Mouse (Mus musculus) urinary bladder, postnatal 4 days (tissue): ENCODE data around the gene Ifi27l2b.

Experiments
- DNase-seq, 2 experiments: peaks; one replicate each; pipeline ENCODE4 v3.0.0; 2021 to 2022; ENCODE audit warnings: low spot score in 2 of 2

The Ifi27l2b gene

GRCm38 (mm10) chr12:103434861-103435260, 22.2 kb downstream of the Ifi27l2b start:
- no peak for DNase-seq

GRCm38 (mm10) chr12:103433986-103434731, 22.9 kb downstream of the Ifi27l2b start, which contains the start of gene Ifi27:
Gene Ifi27, plus strand, starts transcription at chr12:103434211.
- peak in 1 of 2 experiments; percentile 62 for DNase-seq

DNA sequence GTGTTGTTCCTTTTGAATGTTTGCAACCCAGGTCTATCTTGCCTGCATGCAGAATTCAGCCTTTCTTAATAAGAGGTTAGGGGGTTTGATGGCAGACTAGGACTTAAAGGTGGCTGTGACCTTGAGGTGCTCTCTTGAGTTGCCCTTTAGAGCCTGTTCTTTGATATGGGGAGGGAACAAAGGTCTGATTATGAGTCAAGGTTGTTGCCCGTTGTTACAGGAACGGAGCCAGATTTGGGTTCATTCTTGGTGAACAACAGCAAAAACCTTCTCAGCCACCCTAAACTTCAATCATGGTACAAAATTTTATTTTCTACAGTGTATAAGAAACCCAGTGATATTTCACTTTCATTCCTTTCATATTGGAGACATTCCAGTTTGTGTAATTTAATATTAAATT, 23.6 kb downstream of the Ifi27l2b start:
- DNase-seq = no peak

DNA sequence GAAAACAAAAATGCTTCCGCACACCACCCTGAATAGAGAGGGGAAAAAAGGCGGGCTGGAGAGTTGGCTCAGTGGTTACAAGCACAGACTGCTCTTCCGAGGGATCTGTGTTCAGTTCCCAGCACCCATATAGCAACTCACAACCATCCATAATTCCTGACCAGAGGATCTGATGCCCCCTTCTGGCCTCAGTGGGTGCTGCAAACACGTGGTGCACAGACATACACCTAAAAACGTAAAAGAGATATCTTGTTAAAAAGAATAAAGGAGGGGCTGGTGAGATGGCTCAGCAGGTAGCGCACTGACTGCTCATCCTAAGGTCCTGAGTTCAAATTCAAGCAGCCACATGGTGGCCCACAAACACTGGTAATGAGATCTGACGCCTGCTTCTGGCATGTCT, 30.3 kb downstream of the Ifi27l2b start:
- DNase-seq = no peak

DNA sequence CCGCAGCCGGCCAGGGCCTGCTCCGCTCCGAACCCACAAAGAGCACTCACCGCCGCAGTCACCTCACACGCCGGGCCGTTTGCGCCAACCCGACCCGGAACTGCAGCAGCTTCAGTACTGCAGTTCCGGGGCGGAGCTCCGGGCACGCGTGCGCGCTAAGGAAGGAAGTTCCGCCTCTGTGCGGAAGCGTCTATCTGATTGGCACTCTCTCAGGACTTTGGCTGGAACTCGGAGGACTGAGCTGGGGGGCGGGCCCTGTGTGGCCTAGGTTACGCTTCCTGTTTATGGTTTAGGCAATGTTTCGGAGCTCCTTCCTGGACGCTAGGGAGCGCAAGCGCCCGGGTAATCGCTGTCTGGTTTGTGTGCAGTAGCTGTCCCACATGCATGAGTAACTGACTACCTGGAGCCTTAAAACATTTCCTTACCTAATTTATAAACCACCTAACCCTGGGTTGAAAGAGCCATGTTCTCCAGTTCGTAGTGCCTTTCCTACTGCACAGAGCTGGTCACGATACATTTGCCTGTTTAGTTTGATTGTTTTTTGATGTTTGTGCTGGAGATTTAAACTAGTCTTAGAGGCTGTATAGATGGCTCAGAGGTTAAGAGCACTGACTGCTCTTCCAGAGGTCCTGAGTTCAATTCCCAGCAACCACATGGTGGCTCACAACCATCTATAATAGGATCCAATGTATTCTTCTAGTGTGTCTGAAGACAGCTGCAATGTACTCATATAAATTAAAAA, 31.1 kb downstream of the Ifi27l2b start, which contains the start of gene Ddx24:
Ddx24 (minus strand) TSS at position 102 of the 742 bp plus-strand sequence.
- peak; percentile 96 to 97 for DNase-seq

GRCm38 (mm10) chr12:103425016-103425728, 31.9 kb downstream of the Ifi27l2b start:
- no peak for DNase-seq

GRCm38 (mm10) chr12:103408144-103408543, 48.9 kb downstream of the Ifi27l2b start:
- no peak for DNase-seq

DNA sequence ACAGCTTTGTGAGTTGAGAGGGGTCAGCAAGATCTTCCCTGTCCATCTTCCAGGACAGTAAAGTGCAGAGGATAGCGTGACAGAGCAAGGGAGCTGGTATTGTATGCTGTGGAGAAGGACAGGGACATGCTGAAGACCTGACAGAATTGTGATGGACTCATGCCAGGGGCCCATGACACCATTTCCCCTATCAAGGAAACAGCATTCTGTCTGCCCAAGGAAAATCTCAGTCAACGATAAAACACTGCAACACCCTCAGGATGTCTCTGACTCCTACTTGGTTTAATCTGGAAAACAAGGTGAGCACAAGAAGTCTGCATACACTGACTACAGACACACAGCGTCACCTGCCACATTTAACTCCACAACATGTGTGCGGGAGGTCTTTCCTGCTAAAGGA, 49.3 kb downstream of the Ifi27l2b start, which contains the start of gene 9330161L09Rik:
9330161L09Rik (minus strand) TSS at position 101 of the 400 bp plus-strand sequence.
- no peak for DNase-seq

DNA sequence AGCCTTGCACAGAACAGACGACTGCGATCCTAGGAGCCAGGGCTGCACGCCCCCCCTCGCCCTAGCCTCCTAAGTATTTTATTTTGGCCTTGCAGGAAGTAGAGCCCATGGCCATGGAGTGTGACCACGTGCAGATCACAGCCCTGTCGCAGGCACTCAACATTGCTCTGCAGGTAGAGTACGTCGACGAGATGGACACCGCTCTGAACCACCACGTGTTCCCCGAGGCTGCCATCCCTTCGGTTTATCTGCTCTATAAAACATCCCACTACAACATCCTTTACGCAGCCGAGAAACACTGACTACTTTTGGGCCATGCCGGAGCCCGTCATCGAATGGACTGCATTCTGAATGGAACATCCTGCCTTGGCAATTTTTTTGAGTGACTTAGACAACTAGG, 52.9 kb downstream of the Ifi27l2b start:
- no peak for DNase-seq
